In the genomic region with DNA sequence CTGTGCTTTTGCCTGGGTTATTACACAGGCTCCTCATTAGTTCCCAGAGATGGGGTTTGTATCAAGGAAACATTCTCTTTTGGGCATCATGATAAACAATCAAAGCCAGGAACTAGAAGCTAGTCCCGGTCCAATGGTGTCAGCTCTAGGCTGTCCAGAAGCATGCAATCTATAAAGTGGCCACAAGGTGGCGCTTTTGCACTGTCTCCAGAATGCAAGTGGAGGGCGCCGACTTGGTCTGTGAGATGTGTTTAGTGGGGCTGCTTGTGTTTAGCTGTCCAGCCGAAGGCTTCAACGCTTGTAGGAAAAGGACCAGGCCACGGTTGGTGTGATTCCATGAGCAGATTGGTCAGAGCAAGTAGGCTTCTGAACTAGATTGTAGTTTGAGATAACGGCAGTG, we compare ENCODE assay signal across 1 mouse cellular context.
TF ChIP-seq lines count a peak whose summit lies in the region.

No protein-coding gene starts in this region.

TF ChIP-seq in C2C12, 6 proteins besides CTCF, POLR2A, EP300 and RAD21:
- TF ChIP-seq USF1 (IDR thresholded peaks at IDR 0.05; ENCODE audit: low read depth), result no peak
- TF ChIP-seq CEBPB (IDR thresholded peaks at IDR 0.05; ENCODE audit: low read depth), result no peak
- TF ChIP-seq MYOD1 (IDR thresholded peaks at IDR 0.05; ENCODE audit: control insufficient read depth, insufficient read length, low read depth), result no peak
- TF ChIP-seq MYOG (IDR thresholded peaks at IDR 0.05; ENCODE audit: control insufficient read depth, extremely low read depth, insufficient read length), result no peak
